Mouse (Mus musculus) forebrain, postnatal 0 days (tissue): ENCODE measurements at regions not wholly inside any gene's neighbourhood (a gene's known extent, or its start where the extent isn't known, plus 50 kb on each side); places are given as distances from the start of the nearest gene placed in this dataset.
A peak's percentile ranks its signal among the peaks of the same experiment; 100 is the strongest.
"Not testable (repeated sequence)": the region's sequence is repeated elsewhere in the genome, so short reads cannot be mapped to it uniquely, and the experiment has no call there.

ENCODE experiments used
- ATAC-seq: fragments of 200-750 bp; cut with Nextera tagmentation; 2 replicates; pipeline ENCODE4 v1.8.0; 2017; ENCODE audit warnings: mild to moderate bottlenecking, moderate library complexity
- DNase-seq: peaks from one replicate; pipeline ENCODE4 v3.0.0-alpha.2; 2015
- H3K27ac ChIP-seq: fragments of 300-500 bp; sonication (generic); 2 replicates; pipeline ENCODE4 v1.5.1; 2014; ENCODE audit warnings: low read depth, mild to moderate bottlenecking, antibody characterized with exemption, low read length, moderate library complexity, mixed read lengths
- H3K27me3 ChIP-seq: fragments of 300-500 bp; sonication (generic); 2 replicates; pipeline ENCODE4 v1.6.1; 2014; ENCODE audit warnings: mild to moderate bottlenecking, low read length, mixed read lengths; ENCODE audit not compliant: insufficient read depth
- H3K36me3 ChIP-seq: fragments of 300-500 bp; sonication (generic); 2 replicates; pipeline ENCODE4 v1.6.1; 2014; ENCODE audit warnings: mild to moderate bottlenecking, moderate library complexity; ENCODE audit not compliant: insufficient read depth
- H3K4me1 ChIP-seq: fragments of 300-500 bp; sonication (generic); 2 replicates; pipeline ENCODE4 v1.6.1; 2014; ENCODE audit warnings: antibody characterized with exemption; ENCODE audit not compliant: insufficient read depth
- H3K4me2 ChIP-seq: fragments of 300-500 bp; sonication (generic); 2 replicates; pipeline ENCODE4 v1.6.1; 2014; ENCODE audit warnings: low read depth, mild to moderate bottlenecking, moderate library complexity
- H3K4me3 ChIP-seq: fragments of 300-500 bp; sonication (generic); 2 replicates; pipeline ENCODE4 v1.5.1; 2014; ENCODE audit warnings: low read depth, low read length, mixed read lengths
- H3K9ac ChIP-seq: fragments of 300-500 bp; sonication (generic); 2 replicates; pipeline ENCODE4 v1.6.1; 2014; ENCODE audit warnings: mild to moderate bottlenecking
- H3K9me3 ChIP-seq: fragments of 300-500 bp; sonication (generic); 2 replicates; pipeline ENCODE4 v1.6.1; 2016; ENCODE audit warnings: low read length
- CTCF ChIP-seq: sonication (generic); IDR thresholded peaks from 2 replicates; pipeline ENCODE4 v1.5.1; 2016; ENCODE audit warnings: antibody characterized with exemption, control low read depth, low read depth
- WGBS: fragments of 180-500 bp; shearing (Covaris S2); extraction: QIAGEN DNeasy Blood & Tissue Kit; methylation state at CpG from one replicate; pipeline ENCODE4 v1.1.7; 2014; 5-methylcytosine and 5-hydroxymethylcytosine counted together

- ATAC-seq = no peak
- no peaks in the 10 kb centered on the region for H3K27me3 ChIP-seq
- no peak overlapping the region for H3K4me2 ChIP-seq
- TF ChIP-seq CTCF = no peak
- H3K4me3 ChIP-seq = no peak overlapping the region
- no peaks in the 10 kb centered on the region for H3K9me3 ChIP-seq
- no peak for DNase-seq
- no peak overlapping the region for H3K9ac ChIP-seq
- H3K27ac ChIP-seq = no peak overlapping the region
- WGBS = 82% methylated on average over 7 of the region's 7 CpGs
- H3K4me1 ChIP-seq = no peaks in the 10 kb centered on the region
- no peaks in the 10 kb centered on the region for H3K36me3 ChIP-seq
Measured at GRCm38 (mm10) chr14:53960779-53961178, 293.1 kb downstream of the Dad1 start.

- not testable (repeated sequence) for H3K27ac ChIP-seq, H3K9ac ChIP-seq, ATAC-seq, H3K4me3 ChIP-seq, H3K9me3 ChIP-seq, DNase-seq, H3K4me1 ChIP-seq, H3K27me3 ChIP-seq, H3K36me3 ChIP-seq, H3K4me2 ChIP-seq
- WGBS = 98% methylated on average over 22 of the region's 29 CpGs
Measured at GRCm38 (mm10) chr14:53935791-53936231, 318.1 kb downstream of the Dad1 start.

GRCm38 (mm10) chr14:53935336-53935735, 318.6 kb downstream of the Dad1 start:
- not testable (repeated sequence) for DNase-seq, H3K27ac ChIP-seq, H3K4me1 ChIP-seq, H3K36me3 ChIP-seq, H3K4me2 ChIP-seq, H3K9me3 ChIP-seq, H3K4me3 ChIP-seq, ATAC-seq, H3K9ac ChIP-seq, H3K27me3 ChIP-seq
- 92% methylated on average over 7 of the region's 13 CpGs for WGBS

GRCm38 (mm10) chr14:53910871-53911270, 343.0 kb downstream of the Dad1 start:
- H3K4me2 ChIP-seq = no peak overlapping the region
- H3K4me3 ChIP-seq = no peak overlapping the region
- no peak for TF ChIP-seq CTCF
- 61% methylated on average over 1 of the region's 1 CpGs for WGBS
- H3K36me3 ChIP-seq = no peaks in the 10 kb centered on the region
- H3K9ac ChIP-seq = no peak overlapping the region
- no peak overlapping the region for H3K27ac ChIP-seq
- DNase-seq = no peak
- no peaks in the 10 kb centered on the region for H3K9me3 ChIP-seq
- no peak for ATAC-seq
- H3K27me3 ChIP-seq = no peaks in the 10 kb centered on the region
- no peaks in the 10 kb centered on the region for H3K4me1 ChIP-seq

- ATAC-seq (no peak), DNase-seq (no peak)
- H3K9me3 ChIP-seq = no peaks in the 10 kb centered on the region
- TF ChIP-seq CTCF = no peak
- H3K27ac ChIP-seq = no peak overlapping the region
- 53% methylated on average over 3 of the region's 3 CpGs for WGBS
- no peaks in the 10 kb centered on the region for H3K4me1 ChIP-seq
- no peak overlapping the region for H3K4me3 ChIP-seq
- no peaks in the 10 kb centered on the region for H3K27me3 ChIP-seq
- H3K4me2 ChIP-seq = no peak overlapping the region
- no peak overlapping the region for H3K9ac ChIP-seq
- H3K36me3 ChIP-seq = no peaks in the 10 kb centered on the region
Measured at GRCm38 (mm10) chr14:53904578-53904977, 349.3 kb downstream of the Dad1 start.

- H3K4me3 ChIP-seq = no peak overlapping the region
- ATAC-seq = peak; percentile 66
- H3K4me1 ChIP-seq = no peaks in the 10 kb centered on the region
- H3K27ac ChIP-seq = no peak overlapping the region
- no peaks in the 10 kb centered on the region for H3K27me3 ChIP-seq
- H3K4me2 ChIP-seq = no peak overlapping the region
- peak; percentile 51 for TF ChIP-seq CTCF
- H3K36me3 ChIP-seq = no peaks in the 10 kb centered on the region
- DNase-seq = peak; percentile 57
- no peaks in the 10 kb centered on the region for H3K9me3 ChIP-seq
- WGBS = 76% methylated on average over 1 of the region's 1 CpGs
- H3K9ac ChIP-seq = no peak overlapping the region
Measured at GRCm38 (mm10) chr14:53901103-53901502, 352.8 kb downstream of the Dad1 start.

GRCm38 (mm10) chr14:53881304-53881703, 372.6 kb downstream of the Dad1 start:
- ATAC-seq (peak; percentile 94), DNase-seq (peak; percentile 60)
- Histone ChIP-seq H3K27me3 (no peaks in the 10 kb centered on the region), H3K4me2 (no peak overlapping the region), H3K4me3 (no peak overlapping the region), H3K9ac (no peak overlapping the region), H3K36me3 (no peaks in the 10 kb centered on the region), H3K27ac (no peak overlapping the region), H3K4me1 (peaks cover 3% of the 10 kb centered on the region; the same call in 1 of the 2 replicates), H3K9me3 (no peaks in the 10 kb centered on the region)
- TF ChIP-seq CTCF = peak; percentile 63
- WGBS = 7% methylated on average over 3 of the region's 3 CpGs

- no peaks in the 10 kb centered on the region for H3K27me3 ChIP-seq
- no peak overlapping the region for H3K27ac ChIP-seq
- H3K4me1 ChIP-seq = peaks cover 3% of the 10 kb centered on the region; the same call in 1 of the 2 replicates
- no peak overlapping the region for H3K4me3 ChIP-seq
- ATAC-seq (no peak), DNase-seq (no peak)
- no peak overlapping the region for H3K4me2 ChIP-seq
- H3K9ac ChIP-seq = no peak overlapping the region
- TF ChIP-seq CTCF = no peak
- H3K9me3 ChIP-seq = no peaks in the 10 kb centered on the region
- 78% methylated on average over 7 of the region's 7 CpGs for WGBS
- no peaks in the 10 kb centered on the region for H3K36me3 ChIP-seq
Measured at GRCm38 (mm10) chr14:53876581-53876980, 377.3 kb downstream of the Dad1 start.
